Mouse (Mus musculus) adrenal gland, adult 18-20 months (tissue): ENCODE results near the gene Rab23. TPM values are rescaled to one million over a fixed set of nuclear protein-coding genes. Genes with fewer than 3 reads are reported as not detected.

Experiments used
- DNase-seq, 2 experiments: peaks; one replicate each; pipeline ENCODE4 v3.0.0; 2021 to 2022; ENCODE audit warnings: low spot score in 2 of 2
- total RNA-seq, 2 experiments: library from RNA; stranded (reverse); gene quantifications; 1 replicate in 1 of 2; 2 replicates in 1 of 2; pipeline ENCODE4 v1.2.3; 2021

Rab23 gene
- total RNA-seq, 2 experiments from 2014 or later, result 8.3 to 13.5 TPM

- DNase-seq, result no peak
These were observed 47.1 kb downstream of the Rab23 start for GRCm38 (mm10) chr1:33766520-33767508.

- DNase-seq, result no peak
These were observed 48.6 kb downstream of the Rab23 start for GRCm38 (mm10) chr1:33768091-33768787.

DNA sequence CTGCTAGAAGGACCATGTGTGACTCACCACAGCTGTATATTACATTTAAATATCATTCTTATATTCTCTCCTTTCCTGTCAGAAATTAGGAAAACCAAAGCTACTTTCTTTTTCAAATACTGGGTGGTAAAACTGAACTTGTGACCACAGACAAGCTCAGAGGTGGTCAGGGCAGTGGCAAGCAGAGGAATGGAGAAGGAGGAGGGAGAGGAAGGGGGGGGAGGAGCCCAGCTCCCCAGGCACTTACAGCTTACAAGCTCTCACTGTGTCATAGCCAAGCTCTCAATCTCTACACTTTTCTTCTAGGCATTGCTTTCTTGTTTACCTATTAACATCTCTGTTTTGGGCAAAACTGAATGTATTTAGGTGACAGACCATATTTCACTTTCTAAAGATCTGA, 49.1 kb downstream of the Rab23 start:
- no peak for DNase-seq

GRCm38 (mm10) chr1:33771621-33772020, 51.9 kb downstream of the Rab23 start:
- DNase-seq, result no peak

DNA sequence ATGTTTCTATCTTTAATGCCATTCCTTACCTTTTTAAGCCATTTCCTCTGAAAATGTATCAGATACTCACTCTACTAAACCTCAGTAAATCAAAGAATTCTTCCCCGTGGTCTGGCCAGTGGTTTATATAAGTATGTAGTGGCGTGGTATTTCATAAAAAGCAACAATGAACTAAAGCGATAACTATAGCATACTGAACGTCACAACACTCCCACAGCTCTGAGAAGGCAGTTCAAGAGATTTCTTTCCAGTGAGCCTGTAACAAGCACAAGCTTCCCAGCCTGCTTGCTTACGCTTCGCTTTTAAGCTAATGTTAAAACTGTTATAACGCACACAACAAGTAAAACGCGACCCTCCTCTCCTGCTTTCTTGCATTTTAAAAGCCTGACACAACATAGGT, 52.4 kb downstream of the Rab23 start:
- DNase-seq, result no peak

DNA sequence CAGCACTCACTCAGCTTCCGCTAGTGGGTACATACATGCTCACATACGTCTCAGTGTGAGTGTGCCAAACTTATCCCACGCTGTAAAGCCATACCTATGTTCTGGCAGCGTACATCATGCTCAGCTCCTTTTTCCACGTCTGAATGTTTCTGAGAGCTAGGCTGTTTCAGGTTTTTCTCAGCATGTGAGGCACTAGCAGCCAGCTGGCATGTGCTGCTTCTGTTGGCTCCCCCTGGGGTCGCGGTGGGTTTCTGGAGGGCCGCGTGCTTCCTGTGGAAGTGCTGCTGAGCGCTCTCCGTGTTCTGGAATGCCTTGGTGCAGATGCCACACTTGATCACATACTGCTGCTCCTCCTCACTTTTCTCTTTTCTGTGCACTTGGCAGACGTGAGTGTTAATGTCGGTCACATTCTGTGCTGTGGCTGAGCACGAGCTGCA, 56.5 kb downstream of the Rab23 start:
- DNase-seq, result no peak

GRCm38 (mm10) chr1:33784561-33784960, 64.9 kb downstream of the Rab23 start:
- no peak for DNase-seq

GRCm38 (mm10) chr1:33788072-33788471, 68.4 kb downstream of the Rab23 start:
- DNase-seq, result no peak

DNA sequence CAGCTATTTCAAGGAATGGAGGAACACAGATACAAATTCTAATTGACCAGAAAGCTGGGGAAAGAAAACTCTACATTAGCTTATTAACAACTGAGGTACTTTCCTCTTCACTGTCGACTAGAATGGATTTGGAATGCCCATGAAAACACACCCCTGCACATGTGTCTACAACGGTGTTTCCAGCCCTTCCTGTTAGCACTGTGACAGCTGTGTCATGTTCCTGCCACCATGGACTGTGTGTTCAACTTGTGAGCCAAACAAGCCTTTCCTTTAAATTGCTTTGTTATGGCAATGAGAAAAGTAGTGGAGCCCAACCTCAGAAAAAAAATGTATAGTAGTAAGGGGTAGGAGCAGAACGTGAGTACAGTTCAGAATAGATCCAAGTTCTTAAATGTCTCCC, 68.8 kb downstream of the Rab23 start:
- DNase-seq, result no peak

Other genes starting within 250 kb of the Rab23 start
- gene Prim2, start 50.1 kb upstream of the Rab23 start, total RNA-seq, result 1 to 10 TPM; 3.7 to 4.9 TPM
- 10 to 100 TPM; 15.7 to 17.9 TPM for gene Bag2, start 37.9 kb downstream of the Rab23 start, total RNA-seq
- gene Zfp451, start 94.7 kb downstream of the Rab23 start, total RNA-seq, result 10 to 100 TPM; 30.8 to 32.8 TPM
- gene Bend6, start 187.9 kb downstream of the Rab23 start, total RNA-seq, result 1 to 10 TPM in 1 of 2 experiments, under 1 TPM in 1; 0.83 to 1.2 TPM
- gene Dst, start 188.3 kb downstream of the Rab23 start, total RNA-seq, result 100 to 1,000 TPM; 123 to 171 TPM